Mouse (Mus musculus): ENCODE measurements around the gene Ptpa. TPM values are rescaled to one million over a fixed set of nuclear protein-coding genes. Genes with fewer than 3 reads are reported as not detected.

Ptpa gene
- polyA plus RNA-seq, 1 experiment from 2014 or later = 132 TPM

- peak overlapping the region; percentile 100 for H3K4me2 ChIP-seq (ENCODE audit: low read depth, low read length)
- H3K4me1 ChIP-seq (ENCODE audit: control insufficient read depth, insufficient read depth, low read length) = peaks cover 9% of the 10 kb centered on the region; the same call in 1 of the 2 replicates
- H3K27me3 ChIP-seq (replicated peaks; ENCODE audit: control insufficient read depth, insufficient read depth, low read length) = no peaks in the 10 kb centered on the region
- ATAC-seq = no peak
- peak overlapping the region; percentile 98 for H3K27ac ChIP-seq (ENCODE audit: low read length)
- no peaks in the 10 kb centered on the region for H3K36me3 ChIP-seq (ENCODE audit: control insufficient read depth, insufficient read depth, low read length)
- no peaks in the 10 kb centered on the region for H3K9me3 ChIP-seq (ENCODE audit: control insufficient read depth, low read length)
- H3K9ac ChIP-seq (ENCODE audit: low read depth, low read length) = peak overlapping the region; percentile 95
- peak overlapping the region; percentile 88 for H3K4me3 ChIP-seq (ENCODE audit: low read length)
- WGBS = under 1% methylated on average over 60 of the region's 60 CpGs
These were observed 57.0 kb downstream of the Ptpa start for GRCm38 (mm10) chr2:30472731-30473351.

GRCm38 (mm10) chr2:30473431-30474031 is 57.7 kb downstream of the Ptpa start:
- ATAC-seq = peak; percentile 43
- H3K4me2 ChIP-seq (ENCODE audit: low read depth, low read length) = peak overlapping the region; percentile 100
- H3K27me3 ChIP-seq (replicated peaks; ENCODE audit: control insufficient read depth, insufficient read depth, low read length) = no peaks in the 10 kb centered on the region
- peaks cover 9% of the 10 kb centered on the region; the same call in 1 of the 2 replicates for H3K4me1 ChIP-seq (ENCODE audit: control insufficient read depth, insufficient read depth, low read length)
- no peaks in the 10 kb centered on the region for H3K36me3 ChIP-seq (ENCODE audit: control insufficient read depth, insufficient read depth, low read length)
- H3K4me3 ChIP-seq (ENCODE audit: low read length) = peak overlapping the region; percentile 88
- no peaks in the 10 kb centered on the region for H3K9me3 ChIP-seq (ENCODE audit: control insufficient read depth, low read length)
- peak overlapping the region; percentile 98 for H3K27ac ChIP-seq (ENCODE audit: low read length)
- WGBS = under 1% methylated on average over 71 of the region's 80 CpGs
- H3K9ac ChIP-seq (ENCODE audit: low read depth, low read length) = peak overlapping the region; percentile 95

- H3K4me1 ChIP-seq (ENCODE audit: control insufficient read depth, insufficient read depth, low read length) = peaks cover 9% of the 10 kb centered on the region; the same call in 1 of the 2 replicates
- peak within 1 kb of the TSS; percentile 95 for H3K9ac ChIP-seq (ENCODE audit: low read depth, low read length)
- no peaks in the 10 kb centered on the region for H3K9me3 ChIP-seq (ENCODE audit: control insufficient read depth, low read length)
- H3K36me3 ChIP-seq (ENCODE audit: control insufficient read depth, insufficient read depth, low read length) = no peaks in the 10 kb centered on the region
- peak; percentile 90 for ATAC-seq
- H3K4me2 ChIP-seq (ENCODE audit: low read depth, low read length) = peak within 1 kb of the TSS; percentile 100
- H3K27me3 ChIP-seq (replicated peaks; ENCODE audit: control insufficient read depth, insufficient read depth, low read length) = no peaks in the 10 kb centered on the region
- WGBS = 0% methylated on average over 37 of the region's 37 CpGs
- peak within 1 kb of the TSS; percentile 98 for H3K27ac ChIP-seq (ENCODE audit: low read length)
- H3K4me3 ChIP-seq (ENCODE audit: low read length) = peak within 1 kb of the TSS; percentile 88
These were observed 58.2 kb downstream of the Ptpa start, which contains the start of gene Ier5l for GRCm38 (mm10) chr2:30474039-30474438. TSS of gene Ier5l (minus strand) at chr2:30474219.

- ATAC-seq = no peak
- Histone ChIP-seq H3K27ac (ENCODE audit: low read length) (no peak overlapping the region), H3K4me3 (ENCODE audit: low read length) (peak overlapping the region; percentile 88), H3K4me2 (ENCODE audit: low read depth, low read length) (peak overlapping the region; percentile 100), H3K9me3 (ENCODE audit: control insufficient read depth, low read length) (no peaks in the 10 kb centered on the region), H3K4me1 (ENCODE audit: control insufficient read depth, insufficient read depth, low read length) (peaks cover 9% of the 10 kb centered on the region; the same call in 1 of the 2 replicates), H3K9ac (ENCODE audit: low read depth, low read length) (peak overlapping the region; percentile 95), H3K27me3 (replicated peaks; ENCODE audit: control insufficient read depth, insufficient read depth, low read length) (no peaks in the 10 kb centered on the region), H3K36me3 (ENCODE audit: control insufficient read depth, insufficient read depth, low read length) (no peaks in the 10 kb centered on the region)
- WGBS = 39% methylated on average over 4 of the region's 4 CpGs
These were observed 58.9 kb downstream of the Ptpa start for GRCm38 (mm10) chr2:30474776-30475175.

DNA sequence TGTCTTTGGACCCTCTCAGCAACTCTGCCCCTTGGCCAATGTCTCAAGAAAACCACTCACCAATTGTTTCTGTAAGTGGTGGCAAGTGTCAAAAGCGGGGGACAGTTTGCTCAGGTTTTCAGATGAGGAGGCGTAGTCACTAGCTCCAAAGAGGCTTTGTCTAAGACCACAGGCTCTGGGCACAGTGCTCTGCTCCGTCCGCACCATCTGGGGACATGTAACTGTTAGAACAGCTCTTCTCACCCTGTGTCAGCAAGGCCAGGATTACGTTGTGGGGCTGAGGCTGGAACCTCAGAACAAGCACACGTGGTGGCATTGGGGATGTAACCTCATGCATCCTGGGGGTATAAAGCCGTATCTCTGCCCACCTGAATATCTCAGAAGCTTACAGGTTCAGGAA is 59.6 kb downstream of the Ptpa start:
- H3K4me2 ChIP-seq (ENCODE audit: low read depth, low read length) = peak overlapping the region; percentile 100
- ATAC-seq = no peak
- peaks cover 9% of the 10 kb centered on the region; the same call in 1 of the 2 replicates for H3K4me1 ChIP-seq (ENCODE audit: control insufficient read depth, insufficient read depth, low read length)
- H3K4me3 ChIP-seq (ENCODE audit: low read length) = no peak overlapping the region
- no peaks in the 10 kb centered on the region for H3K27me3 ChIP-seq (replicated peaks; ENCODE audit: control insufficient read depth, insufficient read depth, low read length)
- H3K36me3 ChIP-seq (ENCODE audit: control insufficient read depth, insufficient read depth, low read length) = no peaks in the 10 kb centered on the region
- H3K9ac ChIP-seq (ENCODE audit: low read depth, low read length) = peak overlapping the region; percentile 95
- no peak overlapping the region for H3K27ac ChIP-seq (ENCODE audit: low read length)
- WGBS = 93% methylated on average over 7 of the region's 7 CpGs
- no peaks in the 10 kb centered on the region for H3K9me3 ChIP-seq (ENCODE audit: control insufficient read depth, low read length)

DNA sequence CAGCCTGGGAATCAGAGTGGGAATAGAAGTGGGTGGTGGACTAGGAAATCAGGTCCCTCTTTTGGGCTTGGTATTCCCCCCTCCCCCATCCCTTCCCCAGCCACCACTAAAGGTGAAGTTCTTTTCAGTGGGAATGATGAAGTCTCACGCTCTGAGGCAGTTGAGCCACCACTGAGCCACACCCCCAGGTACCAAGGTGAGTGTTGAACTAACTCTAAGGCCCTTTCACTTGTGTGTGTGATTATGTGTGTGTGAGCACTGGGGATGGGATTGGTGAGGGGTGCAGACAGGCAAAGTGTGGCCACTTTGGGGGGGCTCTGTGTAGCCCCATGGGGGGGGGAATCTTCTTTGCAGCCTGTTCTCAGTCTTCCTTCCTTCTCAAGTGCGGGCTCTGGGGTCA is 60.4 kb downstream of the Ptpa start:
- Histone ChIP-seq H3K4me3 (ENCODE audit: low read length) (no peak overlapping the region), H3K9me3 (ENCODE audit: control insufficient read depth, low read length) (no peaks in the 10 kb centered on the region), H3K27me3 (replicated peaks; ENCODE audit: control insufficient read depth, insufficient read depth, low read length) (no peaks in the 10 kb centered on the region), H3K4me2 (ENCODE audit: low read depth, low read length) (no peak overlapping the region), H3K4me1 (ENCODE audit: control insufficient read depth, insufficient read depth, low read length) (peaks cover 8% of the 10 kb centered on the region; the same call in 1 of the 2 replicates), H3K36me3 (ENCODE audit: control insufficient read depth, insufficient read depth, low read length) (no peaks in the 10 kb centered on the region), H3K9ac (ENCODE audit: low read depth, low read length) (no peak overlapping the region), H3K27ac (ENCODE audit: low read length) (no peak overlapping the region)
- ATAC-seq = no peak
- WGBS = 74% methylated on average over 2 of the region's 2 CpGs

GRCm38 (mm10) chr2:30478526-30478925 is 62.7 kb downstream of the Ptpa start:
- H3K9ac ChIP-seq (ENCODE audit: low read depth, low read length) = no peak overlapping the region
- H3K27ac ChIP-seq (ENCODE audit: low read length) = no peak overlapping the region
- no peak for ATAC-seq
- no peaks in the 10 kb centered on the region for H3K9me3 ChIP-seq (ENCODE audit: control insufficient read depth, low read length)
- WGBS = 68% methylated on average over 1 of the region's 1 CpGs
- H3K4me3 ChIP-seq (ENCODE audit: low read length) = no peak overlapping the region
- no peaks in the 10 kb centered on the region for H3K36me3 ChIP-seq (ENCODE audit: control insufficient read depth, insufficient read depth, low read length)
- peaks cover 7% of the 10 kb centered on the region; the same call in 1 of the 2 replicates for H3K4me1 ChIP-seq (ENCODE audit: control insufficient read depth, insufficient read depth, low read length)
- no peak overlapping the region for H3K4me2 ChIP-seq (ENCODE audit: low read depth, low read length)
- no peaks in the 10 kb centered on the region for H3K27me3 ChIP-seq (replicated peaks; ENCODE audit: control insufficient read depth, insufficient read depth, low read length)

GRCm38 (mm10) chr2:30487597-30487996 is 71.8 kb downstream of the Ptpa start:
- Histone ChIP-seq H3K27me3 (replicated peaks; ENCODE audit: control insufficient read depth, insufficient read depth, low read length) (no peaks in the 10 kb centered on the region), H3K9me3 (ENCODE audit: control insufficient read depth, low read length) (no peaks in the 10 kb centered on the region), H3K4me2 (ENCODE audit: low read depth, low read length) (no peak overlapping the region), H3K36me3 (ENCODE audit: control insufficient read depth, insufficient read depth, low read length) (no peaks in the 10 kb centered on the region), H3K9ac (ENCODE audit: low read depth, low read length) (0 out of 2 replicates have a peak overlapping the region, but pooled peaks have one; percentile 37), H3K4me1 (ENCODE audit: control insufficient read depth, insufficient read depth, low read length) (peaks cover 6% of the 10 kb centered on the region), H3K27ac (ENCODE audit: low read length) (no peak overlapping the region), H3K4me3 (ENCODE audit: low read length) (no peak overlapping the region)
- no peak for ATAC-seq
- WGBS = 41% methylated on average over 7 of the region's 7 CpGs

DNA sequence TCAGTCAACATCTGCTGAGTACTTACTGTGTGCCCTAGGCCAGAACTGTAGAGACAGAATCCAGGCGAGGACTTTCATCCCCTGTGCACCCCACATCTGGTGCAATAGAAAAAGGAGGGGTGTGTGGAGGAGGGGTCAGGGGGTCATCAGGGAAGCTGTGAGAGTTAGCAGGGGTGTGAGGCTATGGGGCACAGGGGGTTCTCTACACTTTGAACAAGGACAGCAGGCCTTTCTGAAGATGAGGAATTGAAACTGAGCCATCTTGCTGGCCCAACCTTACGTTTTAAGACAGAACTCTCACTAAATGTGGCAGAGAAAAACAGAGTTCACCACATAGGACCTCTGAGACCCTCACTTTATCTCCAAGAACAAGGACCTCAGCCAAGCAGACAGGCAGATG is 74.5 kb downstream of the Ptpa start:
- H3K4me1 ChIP-seq (ENCODE audit: control insufficient read depth, insufficient read depth, low read length) = peaks cover 6% of the 10 kb centered on the region
- H3K27me3 ChIP-seq (replicated peaks; ENCODE audit: control insufficient read depth, insufficient read depth, low read length) = no peaks in the 10 kb centered on the region
- 71% methylated on average over 2 of the region's 2 CpGs for WGBS

More for the DNA sequence above, 74.5 kb downstream of the Ptpa start:
- Histone ChIP-seq H3K36me3 (ENCODE audit: control insufficient read depth, insufficient read depth, low read length) (no peaks in the 10 kb centered on the region), H3K9ac (ENCODE audit: low read depth, low read length) (no peak overlapping the region), H3K9me3 (ENCODE audit: control insufficient read depth, low read length) (no peaks in the 10 kb centered on the region), H3K4me2 (ENCODE audit: low read depth, low read length) (no peak overlapping the region), H3K4me3 (ENCODE audit: low read length) (no peak overlapping the region), H3K27ac (ENCODE audit: low read length) (no peak overlapping the region)
- ATAC-seq = no peak
